Mouse (Mus musculus): ENCODE measurements around the gene Tet1.
A peak's percentile ranks its signal among the peaks of the same experiment; 100 is the strongest.

Gene Tet1

GRCm38 (mm10) chr10:62892549-62893232 is 16.1 kb downstream of the Tet1 start:
- no peak for DNase-seq (ENCODE audit: low spot score in 2 of 2)

- no peak for DNase-seq (ENCODE audit: low spot score in 2 of 2)
These were observed 17.8 kb downstream of the Tet1 start for GRCm38 (mm10) chr10:62891025-62891424.

GRCm38 (mm10) chr10:62886799-62887591 is 21.8 kb downstream of the Tet1 start:
- DNase-seq (ENCODE audit: low spot score in 2 of 2) = no peak

- no peak for DNase-seq (ENCODE audit: low spot score in 2 of 2)
These were observed 22.6 kb downstream of the Tet1 start for GRCm38 (mm10) chr10:62885969-62886798.

GRCm38 (mm10) chr10:62885460-62885859 is 23.3 kb downstream of the Tet1 start:
- no peak for DNase-seq (ENCODE audit: low spot score in 2 of 2)

GRCm38 (mm10) chr10:62884517-62884916 is 24.3 kb downstream of the Tet1 start:
- no peak for DNase-seq (ENCODE audit: low spot score in 2 of 2)

GRCm38 (mm10) chr10:62883933-62884372 is 24.8 kb downstream of the Tet1 start:
- no peak for DNase-seq (ENCODE audit: low spot score in 2 of 2)

- no peak for DNase-seq (ENCODE audit: low spot score in 2 of 2)
These were observed 27.6 kb downstream of the Tet1 start for GRCm38 (mm10) chr10:62881211-62881610.

- no peak for DNase-seq (ENCODE audit: low spot score in 2 of 2)
These were observed 30.7 kb downstream of the Tet1 start for GRCm38 (mm10) chr10:62878056-62878455.

- DNase-seq (ENCODE audit: low spot score in 2 of 2) = no peak
These were observed 33.2 kb downstream of the Tet1 start for GRCm38 (mm10) chr10:62875565-62875964.

GRCm38 (mm10) chr10:62874828-62875227 is 34.0 kb downstream of the Tet1 start:
- no peak for DNase-seq (ENCODE audit: low spot score in 2 of 2)

- peak in 1 of 2 experiments; percentile 30 for DNase-seq (ENCODE audit: low spot score in 2 of 2)
These were observed 42.6 kb downstream of the Tet1 start for GRCm38 (mm10) chr10:62866035-62866791.

- DNase-seq (ENCODE audit: low spot score in 2 of 2) = peak; percentile 83 to 90
These were observed 43.4 kb downstream of the Tet1 start for GRCm38 (mm10) chr10:62865167-62866034.

- DNase-seq (ENCODE audit: low spot score in 2 of 2) = no peak
These were observed 45.2 kb downstream of the Tet1 start for GRCm38 (mm10) chr10:62863563-62863962.

GRCm38 (mm10) chr10:62862435-62862834 is 46.4 kb downstream of the Tet1 start:
- no peak for DNase-seq (ENCODE audit: low spot score in 2 of 2)

- DNase-seq (ENCODE audit: low spot score in 2 of 2) = no peak
These were observed 49.8 kb downstream of the Tet1 start for GRCm38 (mm10) chr10:62858967-62859366.

GRCm38 (mm10) chr10:62856690-62857290 is 52.0 kb downstream of the Tet1 start:
- DNase-seq (ENCODE audit: low spot score in 2 of 2) = no peak

GRCm38 (mm10) chr10:62854992-62855391 is 53.8 kb downstream of the Tet1 start:
- no peak for DNase-seq (ENCODE audit: low spot score in 2 of 2)

- DNase-seq (ENCODE audit: low spot score in 2 of 2) = no peak
These were observed 54.2 kb downstream of the Tet1 start for GRCm38 (mm10) chr10:62854581-62854980.

- DNase-seq (ENCODE audit: low spot score in 2 of 2) = peak in 1 of 2 experiments; percentile 6
These were observed 57.2 kb downstream of the Tet1 start for GRCm38 (mm10) chr10:62851578-62851977.
